Mouse (Mus musculus): ENCODE results near the gene Bloc1s2. TPM values are rescaled to one million over a fixed set of nuclear protein-coding genes. Genes with fewer than 3 reads are reported as not detected.
"Not testable (repeated sequence)": the region's sequence is repeated elsewhere in the genome, so short reads cannot be mapped to it uniquely, and the experiment has no call there.

Gene Bloc1s2
- total RNA-seq, 4 experiments from 2014 or later = 14.1 to 21.6 (median 18.3) TPM

- DNase-seq (ENCODE audit: low spot score) = no peak
Observed at GRCm38 (mm10) chr19:44127729-44128497, 18.3 kb downstream of the Bloc1s2 start.

- DNase-seq (ENCODE audit: low spot score) = no peak
Observed at GRCm38 (mm10) chr19:44121137-44121536, 25.1 kb downstream of the Bloc1s2 start.

GRCm38 (mm10) chr19:44120686-44121085 lies 25.6 kb downstream of the Bloc1s2 start:
- not testable (repeated sequence) for DNase-seq (ENCODE audit: low spot score)

- DNase-seq (ENCODE audit: low spot score) = no peak
Observed at GRCm38 (mm10) chr19:44117793-44118192, 28.5 kb downstream of the Bloc1s2 start.

GRCm38 (mm10) chr19:44111706-44112105 lies 34.5 kb downstream of the Bloc1s2 start:
- DNase-seq (ENCODE audit: low spot score) = no peak

- no peak for DNase-seq (ENCODE audit: low spot score)
Observed at GRCm38 (mm10) chr19:44110356-44110755, 35.9 kb downstream of the Bloc1s2 start.

GRCm38 (mm10) chr19:44108996-44109395 lies 37.2 kb downstream of the Bloc1s2 start:
- no peak for DNase-seq (ENCODE audit: low spot score)

GRCm38 (mm10) chr19:44107661-44108521 lies 38.4 kb downstream of the Bloc1s2 start:
- no peak for DNase-seq (ENCODE audit: low spot score)

- peak; percentile 95 for DNase-seq (ENCODE audit: low spot score)
Observed at GRCm38 (mm10) chr19:44106831-44107660, 39.2 kb downstream of the Bloc1s2 start, which contains the start of gene Chuk. Gene Chuk (minus strand): TSS chr19:44107480.

GRCm38 (mm10) chr19:44104393-44104792 lies 41.9 kb downstream of the Bloc1s2 start:
- DNase-seq (ENCODE audit: low spot score) = no peak

GRCm38 (mm10) chr19:44103001-44103400 lies 43.2 kb downstream of the Bloc1s2 start:
- DNase-seq (ENCODE audit: low spot score) = no peak

- no peak for DNase-seq (ENCODE audit: low spot score)
Observed at GRCm38 (mm10) chr19:44100840-44101239, 45.4 kb downstream of the Bloc1s2 start.

Other genes starting within 250 kb of the Bloc1s2 start
- 10 to 100 TPM in 1 of 4 experiments, 1 to 10 TPM in 3; 8.9 to 10.3 (median 9.2) TPM for gene Dnmbp, start 206.3 kb downstream of the Bloc1s2 start, total RNA-seq (2022)
- under 1 TPM in 3 of 4 experiments, not detected in 1; 0.19 to 0.22 (median 0.19) TPM for gene Cpn1, start 159.9 kb downstream of the Bloc1s2 start, total RNA-seq (2022)
- gene Cyp2c23, start 117.2 kb downstream of the Bloc1s2 start, total RNA-seq (2022) = not detected
- 10 to 100 TPM in 1 of 4 experiments, 1 to 10 TPM in 3; 6.7 to 11.7 (median 7.7) TPM for gene Erlin1, start 76.7 kb downstream of the Bloc1s2 start, total RNA-seq (2022)
- gene Chuk, start 39.0 kb downstream of the Bloc1s2 start, total RNA-seq (2022) = 10 to 100 TPM; 27.2 to 33.0 (median 29.3) TPM
- gene Cwf19l1, start 10.6 kb downstream of the Bloc1s2 start, total RNA-seq (2022) = 10 to 100 TPM in 1 of 4 experiments, 1 to 10 TPM in 3; 7.3 to 10.3 (median 9.0) TPM
- not detected for gene Pkd2l1, start 46.0 kb upstream of the Bloc1s2 start, total RNA-seq (2022)
- under 1 TPM in 2 of 4 experiments, not detected in 2; 0.19 to 0.35 TPM for gene Scd3, start 56.8 kb upstream of the Bloc1s2 start, total RNA-seq (2022)
- gene Scd2, start 147.2 kb upstream of the Bloc1s2 start, total RNA-seq (2022) = 10 to 100 TPM in 1 of 4 experiments, 1 to 10 TPM in 3; 7.5 to 10.2 (median 9.4) TPM
- gene Scd4, start 186.6 kb upstream of the Bloc1s2 start, total RNA-seq (2022) = 1 to 10 TPM; 2.6 to 5.1 (median 3.1) TPM